Mouse (Mus musculus) regulatory T cell (primary cell): Measurements from ENCODE around the gene Rps10.
"Not testable (repeated sequence)": the region's sequence is repeated elsewhere in the genome, so short reads cannot be mapped to it uniquely, and the experiment has no call there.

Experiments used
- in situ Hi-C: fragments of 300-600 bp; cut with MboI, MseI; formaldehyde crosslinking; loops from one replicate; pipeline ENCODE4 v1.15.1; 2025; ENCODE audit warnings: high pct_unique_total_duplicates

Gene Rps10

DNA sequence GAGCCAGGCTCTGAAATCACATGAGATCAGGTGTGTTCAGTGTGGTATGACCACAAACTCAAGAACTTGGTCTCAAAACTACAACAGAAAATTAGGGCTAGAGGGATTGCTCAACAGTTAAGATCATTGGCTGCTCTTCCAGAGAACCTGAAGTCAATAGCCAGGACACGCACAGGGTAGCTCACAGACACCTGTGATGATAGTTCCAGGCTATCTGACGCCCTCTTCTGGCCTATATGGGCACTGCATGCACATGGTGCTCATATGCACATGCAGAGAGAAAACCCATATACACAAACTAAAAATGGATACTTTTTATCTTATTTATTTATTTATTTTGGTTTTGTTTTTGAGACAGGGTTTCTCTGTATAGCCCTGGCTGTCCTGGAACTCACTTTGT, 8.1 kb upstream of the Rps10 start:
- in situ Hi-C loops, result no loop called here

DNA sequence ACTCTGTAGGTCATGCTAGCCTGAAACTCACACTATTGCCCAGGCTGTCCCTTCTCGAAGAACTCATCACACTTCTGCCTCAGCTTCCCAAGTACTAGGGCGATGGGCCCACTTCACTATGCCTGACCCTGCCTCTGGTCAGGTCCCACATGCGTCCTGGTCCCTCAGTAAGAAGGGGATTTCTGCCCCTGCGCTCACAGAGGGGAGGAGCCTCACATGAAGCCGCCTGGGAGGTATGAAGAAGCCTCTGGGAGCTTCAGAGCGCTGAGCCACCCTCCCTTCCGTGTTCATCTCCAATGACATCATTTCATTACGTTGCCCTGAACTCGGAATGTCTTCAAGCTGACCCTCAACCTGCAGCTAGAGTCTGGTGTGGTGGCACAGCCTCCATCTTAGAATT, 7.3 kb upstream of the Rps10 start:
- in situ Hi-C loops, result no loop called here

DNA sequence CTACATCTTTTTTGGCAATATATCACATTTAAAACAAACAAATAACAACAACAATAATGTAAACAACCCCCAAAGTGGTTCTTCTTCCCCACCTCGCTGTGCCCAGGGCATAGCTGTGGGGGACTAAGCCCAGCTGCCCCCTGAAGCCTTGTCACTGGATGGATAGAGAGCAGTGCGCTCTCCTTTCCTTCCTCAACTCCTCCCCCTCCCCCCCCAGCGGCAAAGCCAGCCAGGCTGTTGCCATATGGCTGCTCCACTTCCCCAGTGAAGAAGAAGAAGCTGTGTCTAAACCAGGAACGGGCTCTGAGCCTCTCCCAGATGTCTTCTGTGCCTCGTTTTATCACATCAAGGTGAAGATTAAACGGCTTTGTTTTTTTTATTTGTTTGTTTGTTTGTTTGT, 6.6 kb upstream of the Rps10 start:
- in situ Hi-C loops, result no loop called here

DNA sequence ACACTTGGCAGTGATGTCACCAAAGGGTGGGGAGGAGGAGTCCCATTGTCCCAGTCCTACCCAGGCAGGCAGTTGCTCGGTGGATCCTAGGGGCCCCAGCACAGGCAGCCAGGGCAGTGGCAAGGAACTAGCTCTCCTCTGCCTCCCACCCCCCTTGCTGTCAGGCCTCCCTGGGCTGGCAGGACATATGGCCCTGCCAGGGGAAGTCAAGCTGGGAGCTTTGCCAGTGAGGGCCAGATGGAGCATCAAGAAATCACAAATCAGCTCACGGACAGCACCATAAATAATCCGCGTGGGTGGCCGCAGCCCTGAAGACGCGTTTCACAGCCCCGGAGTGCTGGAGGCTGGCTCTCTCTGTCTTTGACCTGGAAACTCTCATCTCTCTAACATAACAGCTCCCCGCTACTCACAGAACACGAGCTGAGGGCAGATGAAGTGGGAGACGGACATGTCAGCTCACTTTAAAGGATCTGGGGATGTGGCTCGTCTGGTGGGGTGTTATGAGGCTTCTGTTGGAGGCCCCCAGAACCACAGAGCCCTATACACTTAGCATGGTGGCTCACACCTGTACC, 6.1 kb upstream of the Rps10 start:
- in situ Hi-C loops, result no loop called here

DNA sequence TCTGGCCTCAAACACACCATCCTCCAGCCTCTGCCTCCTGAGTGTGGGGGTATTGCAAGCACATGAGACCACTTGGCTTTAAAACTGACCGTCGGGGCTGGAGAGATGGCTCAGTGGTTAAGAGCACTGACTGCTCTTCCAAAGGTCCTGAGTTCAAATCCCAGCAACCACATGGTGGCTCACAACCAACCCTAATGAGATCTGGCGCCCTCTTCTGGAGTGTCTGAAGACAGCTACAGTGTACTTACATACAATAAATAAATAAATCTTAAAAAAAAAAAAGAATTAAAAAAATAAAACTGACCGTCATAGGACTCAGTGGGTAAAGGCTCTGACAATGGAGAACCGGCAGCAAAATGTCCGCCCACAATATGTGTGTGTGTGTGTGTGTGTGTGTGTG, 3.4 kb upstream of the Rps10 start:
- in situ Hi-C loops, result not testable (repeated sequence)

DNA sequence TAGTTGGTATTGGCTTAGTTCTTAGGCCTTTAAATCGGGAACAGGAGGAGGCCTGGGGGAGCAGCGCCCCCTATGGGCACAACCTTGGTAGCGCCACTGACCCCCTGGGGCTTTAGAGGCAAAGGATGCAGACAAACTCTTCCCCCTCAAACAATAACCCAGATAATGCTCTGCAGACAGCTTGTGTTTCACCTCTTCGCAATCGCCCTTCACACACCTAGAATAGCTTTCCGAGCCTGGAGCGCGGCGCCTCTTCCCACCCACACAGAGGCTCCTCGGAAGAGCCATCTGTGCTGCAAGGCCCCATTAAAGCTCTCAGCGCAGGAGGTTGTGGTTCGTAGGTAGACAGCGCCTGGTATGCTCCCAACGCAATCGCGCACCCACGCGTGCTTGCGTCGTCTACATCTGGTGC, 2.5 kb upstream of the Rps10 start:
- in situ Hi-C loops, result no loop called here

DNA sequence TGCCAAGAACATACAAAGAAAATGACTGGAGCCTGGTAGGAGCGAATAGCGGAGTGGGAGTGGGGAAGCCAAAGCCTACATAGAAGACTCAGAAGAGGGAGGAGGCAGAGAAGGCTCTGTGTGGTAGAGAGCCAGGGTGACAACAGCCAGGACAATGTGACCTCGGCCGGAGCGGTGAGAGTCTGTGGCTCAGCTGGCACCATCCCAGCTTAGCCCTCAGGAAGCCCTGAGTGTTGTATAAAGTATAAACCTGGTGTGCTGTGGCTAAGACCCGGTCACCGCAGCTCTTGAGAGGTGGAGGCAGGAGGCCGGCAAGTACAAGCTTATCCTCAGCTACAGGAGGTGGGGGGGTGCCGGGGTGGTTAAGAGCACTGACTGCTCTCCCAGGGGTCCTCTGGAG, 864 bp upstream of the Rps10 start:
- in situ Hi-C loops, result no loop called here

DNA sequence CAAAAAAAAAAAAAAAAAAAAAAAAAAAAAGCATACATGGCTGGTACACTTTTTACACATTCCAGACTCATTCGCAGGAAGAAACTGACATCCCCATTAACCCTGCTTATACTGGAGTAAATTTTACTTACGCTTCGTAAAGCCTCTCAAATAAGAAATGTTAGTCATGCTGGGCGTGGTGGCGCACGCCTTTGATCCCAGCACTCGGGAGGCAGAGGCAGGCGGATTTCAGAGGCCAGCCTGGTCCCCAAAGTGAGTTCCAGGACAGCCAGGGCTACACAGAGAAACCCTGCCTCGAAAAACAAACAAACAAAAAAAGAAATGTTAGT, 930 bp downstream of the Rps10 start:
- in situ Hi-C loops, result not testable (repeated sequence)

DNA sequence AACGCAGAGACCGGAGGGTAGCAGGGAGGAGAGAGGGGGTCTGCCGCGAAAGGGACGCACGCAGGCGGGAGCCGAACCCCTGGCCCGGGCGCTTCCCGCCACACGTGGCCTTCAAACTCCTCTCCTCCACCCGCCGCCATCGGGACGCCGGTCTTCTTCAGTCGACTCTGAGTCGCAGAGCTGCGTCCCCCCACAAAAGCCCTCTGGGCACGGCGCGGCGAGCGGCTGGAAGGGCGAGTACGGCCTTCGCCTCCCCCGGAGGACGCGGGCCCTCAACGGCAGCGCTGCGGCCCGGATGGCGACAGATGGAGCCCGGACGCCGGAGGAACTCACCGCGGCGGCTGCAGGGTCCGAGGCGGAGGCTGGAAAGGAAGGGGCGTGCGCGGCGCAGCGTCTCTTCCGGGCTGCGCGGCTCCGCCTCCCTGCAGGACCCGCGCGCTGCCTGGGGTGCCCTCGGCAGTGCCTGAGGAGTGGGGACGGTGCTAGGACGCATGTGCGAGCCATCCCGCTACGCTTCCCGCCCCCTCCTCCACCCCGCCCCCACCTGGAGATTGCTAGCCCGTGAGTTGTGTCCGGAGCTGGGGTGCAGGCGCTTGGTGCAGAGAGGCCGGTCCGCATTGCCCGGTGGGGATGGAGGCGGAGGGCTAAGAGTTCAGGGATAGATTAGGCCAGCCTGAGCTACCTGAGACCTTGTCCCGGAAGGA, 1.4 kb downstream of the Rps10 start, which contains the start of gene RPS10-NUDT3:
RPS10-NUDT3 (minus strand) TSS at position 352 of the 704 bp plus-strand sequence.
- in situ Hi-C loops, result loop anchor here (5.0 kb wide), 1 partner anchor 68 kb away; the partner anchor contains the start of gene AI413582

DNA sequence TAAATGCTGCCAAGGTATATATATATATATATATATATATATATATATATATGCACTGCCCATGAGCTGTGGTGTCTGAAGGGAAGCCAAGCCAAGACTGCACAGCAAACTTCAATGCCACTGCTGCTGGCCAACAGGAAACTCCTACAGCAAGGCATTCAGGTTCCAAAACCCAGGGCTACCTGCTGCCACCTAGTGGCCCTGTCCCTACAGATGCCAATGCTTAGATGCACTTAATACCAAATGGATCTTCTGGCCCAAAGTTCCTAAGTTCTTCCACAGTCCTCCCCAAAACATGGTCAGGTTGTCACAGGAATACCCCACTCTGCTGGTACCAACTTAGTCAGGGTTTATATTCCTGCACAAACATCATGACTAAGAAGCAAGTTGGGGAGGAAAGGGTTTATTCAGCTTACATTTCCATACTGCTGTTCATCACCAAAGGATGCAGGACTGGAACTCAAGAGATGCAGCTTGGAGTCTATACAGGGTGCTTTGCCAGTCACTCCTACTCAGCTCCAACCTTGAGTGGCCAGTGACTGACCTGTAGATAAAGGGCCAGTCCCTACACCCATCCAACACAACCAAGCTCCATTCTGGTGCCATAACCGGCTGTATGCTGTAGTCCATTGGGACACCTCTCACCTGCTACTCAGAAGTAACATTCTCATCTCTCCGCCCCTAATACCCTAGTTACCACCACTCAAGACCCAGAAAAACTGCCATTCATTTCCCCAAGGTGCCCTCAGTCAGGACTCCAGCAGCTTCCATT, 7.0 kb downstream of the Rps10 start:
- in situ Hi-C loops, result loop anchor here (5.0 kb wide), 1 partner anchor 62 kb away; the partner anchor contains the start of gene AI413582

DNA sequence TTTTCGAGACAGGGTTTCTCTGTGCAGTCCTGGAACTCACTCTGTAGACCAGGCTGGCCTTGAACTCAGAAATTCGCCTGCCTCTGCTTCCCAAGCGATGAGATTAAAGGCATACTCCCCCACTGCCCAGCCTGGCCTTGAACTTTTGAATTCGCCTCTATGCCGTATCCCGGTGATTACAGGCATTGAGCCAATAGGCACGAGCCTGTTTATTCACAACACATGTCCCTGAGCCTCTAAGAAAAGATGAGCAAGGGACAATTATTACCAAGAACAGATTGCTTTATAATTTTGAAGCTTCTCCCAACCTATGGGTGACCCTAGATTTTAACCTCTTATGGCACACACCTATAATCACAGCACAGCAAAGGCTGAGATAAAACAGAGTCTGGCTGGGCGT, 8.1 kb downstream of the Rps10 start:
- in situ Hi-C loops, result no loop called here

DNA sequence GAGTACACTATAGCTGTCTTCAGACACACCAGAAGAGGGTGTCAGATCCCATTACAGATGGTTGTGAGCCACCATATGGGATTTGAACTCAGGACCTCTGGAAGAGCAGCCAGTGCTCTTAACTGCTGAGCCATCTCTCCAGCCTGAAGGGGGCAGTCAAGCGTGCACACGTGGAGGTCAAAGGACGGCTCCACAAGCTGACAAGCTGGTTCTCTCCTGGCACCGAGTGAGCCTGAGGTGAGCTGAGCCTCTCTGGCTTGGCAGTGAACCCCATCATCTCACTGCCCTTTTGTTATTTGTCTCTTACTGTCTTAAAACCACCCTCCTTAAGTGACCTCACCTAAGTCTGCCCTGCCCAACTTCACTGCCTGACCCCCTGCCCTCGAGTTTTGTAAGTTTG, 9.0 kb downstream of the Rps10 start:
- in situ Hi-C loops, result no loop called here

DNA sequence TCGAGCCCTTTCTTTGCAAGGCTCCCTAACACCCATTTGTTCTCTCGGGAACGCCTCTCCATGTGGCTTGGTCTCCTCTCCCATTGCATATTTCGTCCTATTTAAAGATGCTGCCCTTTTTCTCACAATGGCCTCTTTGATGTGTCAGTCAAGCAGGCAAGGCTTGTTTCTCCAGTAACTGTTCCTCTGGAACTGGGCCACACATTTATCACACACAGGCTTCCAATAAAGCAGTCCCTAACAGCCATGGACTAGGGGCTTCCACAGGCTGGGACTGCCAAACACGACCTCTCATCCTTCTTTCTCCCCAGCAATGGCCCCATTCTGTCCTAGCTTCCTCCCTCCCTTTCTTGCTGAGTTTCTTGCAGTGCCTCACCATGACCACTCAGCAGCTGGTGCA, 9.8 kb downstream of the Rps10 start:
- in situ Hi-C loops, result no loop called here

DNA sequence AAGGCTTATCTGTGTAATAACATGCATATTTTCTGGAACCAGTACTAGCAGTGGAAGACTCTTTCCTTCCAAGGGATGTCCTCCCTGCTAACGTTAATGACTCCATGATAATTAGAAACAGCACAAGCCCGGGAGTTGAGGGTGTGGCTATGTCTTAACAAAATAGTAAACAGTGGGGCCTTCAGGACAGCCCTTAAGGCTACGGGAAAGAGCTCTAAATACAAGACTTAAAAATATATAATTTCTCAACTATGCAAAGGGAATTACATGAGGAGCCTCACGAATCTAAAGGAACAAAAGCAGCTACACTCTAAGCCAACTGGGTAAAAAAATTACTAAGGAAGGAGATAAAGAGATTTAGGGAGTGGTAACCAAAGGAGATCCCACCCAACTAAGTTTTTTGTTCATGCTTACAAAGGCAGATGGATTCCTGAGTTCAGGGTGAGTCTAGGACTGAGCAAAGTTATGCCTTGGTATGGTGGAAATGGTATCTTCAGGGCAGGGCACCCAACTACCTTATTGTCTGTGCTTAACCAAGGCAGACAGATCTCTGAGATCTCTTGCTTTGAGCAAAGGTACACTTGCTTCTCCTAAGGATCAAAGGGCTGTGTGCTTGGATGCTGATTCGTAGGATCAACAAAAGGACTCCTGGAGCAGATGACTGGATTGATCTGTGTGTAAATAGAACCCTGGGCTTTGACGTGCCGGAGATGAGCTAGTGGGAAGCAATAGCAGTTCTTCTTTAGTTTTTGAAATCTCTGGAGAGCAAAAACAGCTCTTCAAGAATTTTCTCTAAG, 10.8 kb downstream of the Rps10 start:
- in situ Hi-C loops, result no loop called here

DNA sequence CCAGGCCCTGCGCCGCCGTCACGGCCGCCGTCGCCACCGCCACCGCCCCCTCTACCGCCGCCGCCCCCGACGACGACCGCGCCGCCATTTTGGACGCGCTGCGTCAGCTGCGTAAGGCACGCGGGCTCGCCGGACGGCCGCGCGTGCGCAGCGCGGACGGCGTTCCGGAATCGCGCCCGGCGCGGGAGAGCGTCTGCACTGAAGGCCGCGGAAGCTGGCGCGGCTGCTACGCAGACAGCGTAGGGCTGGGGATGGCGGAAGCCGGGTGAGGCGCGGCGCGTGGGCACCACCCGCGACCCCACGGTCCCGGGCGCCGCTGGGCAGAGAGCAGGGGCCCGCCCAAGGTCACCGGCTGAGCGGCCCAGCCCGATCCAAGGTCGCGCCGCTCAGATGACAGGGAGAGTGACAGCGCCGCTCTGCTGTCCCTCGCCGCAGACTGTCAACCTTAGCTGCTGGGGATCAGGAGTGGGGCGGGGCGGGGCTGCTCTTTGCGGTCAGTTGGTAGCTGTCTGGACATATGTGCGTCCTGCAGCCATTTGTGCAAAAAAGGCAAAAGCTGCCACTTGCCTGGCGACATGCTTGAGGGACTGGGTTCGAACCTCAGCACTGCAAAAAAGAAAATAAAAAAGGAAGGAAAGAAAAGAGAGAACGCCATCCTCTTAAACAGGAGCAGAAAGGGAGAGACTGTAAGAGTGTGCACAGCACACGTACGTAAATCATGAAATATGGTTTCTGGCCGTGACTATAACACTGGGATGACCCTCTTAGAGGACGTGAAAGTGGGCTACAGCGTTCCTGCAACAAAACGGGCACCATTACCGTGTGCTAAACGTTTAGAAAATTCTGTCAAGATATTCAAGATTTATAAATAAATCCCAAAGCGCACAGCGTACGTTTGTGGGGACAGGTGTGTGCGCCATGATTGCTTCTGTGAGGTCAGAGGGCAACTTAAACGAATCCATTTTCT, 12.8 kb downstream of the Rps10 start, which contains the start of gene Nudt3:
Nudt3 (minus strand) TSS at position 136 of the 967 bp plus-strand sequence.
- in situ Hi-C loops, result no loop called here

DNA sequence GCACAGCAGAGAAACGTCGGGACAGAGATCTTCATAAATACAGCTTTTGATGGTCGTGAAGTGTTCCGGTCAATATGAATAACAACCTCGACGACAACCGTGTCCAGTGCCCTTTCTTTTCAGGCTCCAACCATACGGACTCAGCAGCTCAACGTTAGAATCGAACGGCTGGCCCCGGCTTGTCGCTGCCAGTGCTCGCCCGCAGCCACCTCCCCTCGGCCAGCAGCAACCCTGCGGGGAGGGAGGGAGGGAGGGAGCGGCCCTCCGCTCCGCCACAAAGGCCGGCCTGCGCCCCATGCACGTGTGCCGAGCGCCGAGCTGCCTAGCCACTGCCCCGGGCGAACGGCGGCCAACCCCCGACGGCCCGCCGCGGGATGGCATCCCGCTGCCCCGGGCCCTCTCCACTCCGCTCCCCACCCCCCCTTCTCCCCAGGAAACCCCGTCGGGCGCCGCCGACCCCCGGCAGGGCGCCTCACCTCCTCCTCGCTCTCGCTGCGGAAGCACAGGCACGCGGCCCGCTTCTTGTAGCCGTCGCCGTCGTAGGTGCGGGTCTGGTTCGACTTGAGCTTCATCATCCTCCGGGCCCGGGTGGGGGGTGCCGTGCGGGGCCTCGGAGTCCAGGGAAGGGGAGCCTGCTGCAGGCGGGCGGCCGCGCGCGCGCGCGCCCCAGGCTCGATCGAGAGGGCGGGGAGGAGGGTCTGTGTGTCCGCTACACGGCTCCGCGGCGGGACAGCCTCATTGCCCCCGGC, 13.7 kb downstream of the Rps10 start:
- in situ Hi-C loops, result no loop called here

DNA sequence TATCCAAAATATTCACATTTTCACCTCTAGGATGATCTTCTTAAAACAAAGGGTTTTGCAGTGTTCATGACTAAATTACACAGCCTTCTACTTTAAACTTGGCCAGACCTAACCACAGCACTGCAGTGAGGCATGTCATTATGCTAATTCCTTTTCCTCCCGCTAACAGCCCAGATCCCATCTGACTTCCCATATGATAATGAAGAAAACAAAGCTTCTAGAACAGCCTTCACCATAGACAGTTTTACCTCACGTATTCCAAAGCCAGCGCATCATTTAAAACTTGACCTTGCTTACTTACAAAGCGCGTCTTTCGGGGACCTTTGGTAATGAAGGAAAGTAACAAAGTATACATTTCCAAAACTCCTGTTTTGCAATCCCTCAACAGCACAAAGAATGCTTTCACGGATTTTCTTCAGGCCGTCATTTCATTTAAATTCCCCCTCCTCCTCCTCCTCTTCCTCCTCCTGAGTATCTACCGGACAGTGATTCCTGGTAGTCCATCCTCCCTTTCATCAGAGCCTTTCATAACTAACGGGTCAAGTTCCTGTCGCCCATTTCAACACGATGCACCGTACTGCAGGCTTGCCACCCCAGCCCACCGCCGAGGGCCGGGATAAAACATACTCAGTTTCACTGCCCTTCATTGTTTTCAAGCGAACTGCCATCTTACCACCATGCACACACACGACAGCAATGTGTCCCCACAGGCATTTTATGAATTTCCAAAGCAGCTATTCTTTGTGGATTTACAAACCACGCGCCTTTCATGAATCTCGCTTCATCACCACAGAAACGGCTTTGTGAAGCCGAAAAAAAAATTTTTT, 14.6 kb downstream of the Rps10 start:
- in situ Hi-C loops, result no loop called here

DNA sequence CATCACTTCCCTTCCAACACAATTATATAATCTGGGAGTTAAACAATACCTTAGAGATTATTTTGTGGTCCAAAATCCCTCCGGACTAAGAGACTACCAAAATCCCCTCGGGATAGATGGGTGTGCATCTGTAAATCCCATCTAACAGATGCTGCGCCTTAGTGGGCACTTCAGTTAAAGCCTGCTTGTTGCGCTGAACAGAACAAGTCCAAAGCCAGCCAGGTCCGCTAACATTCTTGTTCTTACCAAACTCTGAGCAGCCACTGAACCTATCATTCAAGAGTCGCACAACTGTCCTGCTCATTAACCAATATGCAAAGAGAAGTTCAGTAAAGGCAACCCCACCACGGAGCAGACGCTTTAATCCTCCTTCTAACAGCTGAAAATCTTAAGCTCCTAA, 15.3 kb downstream of the Rps10 start:
- in situ Hi-C loops, result no loop called here

DNA sequence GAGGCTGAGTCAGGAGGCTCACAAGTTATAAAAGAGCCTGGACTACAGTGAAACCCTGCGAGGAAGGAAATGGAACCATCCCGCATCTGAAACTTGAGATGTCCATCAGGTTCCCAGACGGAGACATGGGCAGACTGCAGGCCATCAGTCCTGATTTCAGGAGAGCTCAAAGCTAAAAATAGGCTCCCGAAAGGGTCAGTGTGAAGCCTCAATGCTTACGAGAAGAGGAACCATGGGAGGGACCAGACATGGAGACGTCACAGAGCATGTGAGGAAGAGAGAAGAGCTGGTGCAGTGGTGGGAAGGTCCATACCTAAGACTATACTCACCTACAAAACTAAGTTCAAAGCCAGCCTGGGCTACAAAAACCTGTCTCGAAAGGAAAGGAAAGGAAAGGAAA, 21.1 kb downstream of the Rps10 start:
- in situ Hi-C loops, result no loop called here
